Mouse (Mus musculus) embryo, embryonic 10 days (tissue): ENCODE data around the gene Adamts8.

Experiments used
- DNase-seq: peaks from one replicate; pipeline ENCODE4 v3.0.0-alpha.2; 2015; ENCODE audit warnings: low spot score

Adamts8 gene

GRCm38 (mm10) chr9:30922197-30922894 lies 20.0 kb upstream of the Adamts8 start, which contains the start of gene Adamts15:
Gene Adamts15 (minus strand): TSS chr9:30922452.
- DNase-seq, result peak; percentile 84

GRCm38 (mm10) chr9:30928759-30929158 lies 13.6 kb upstream of the Adamts8 start:
- DNase-seq, result no peak

GRCm38 (mm10) chr9:30932346-30932745 lies 10.0 kb upstream of the Adamts8 start:
- no peak for DNase-seq

- no peak for DNase-seq
Observed at GRCm38 (mm10) chr9:30934827-30935226, 7.5 kb upstream of the Adamts8 start.

GRCm38 (mm10) chr9:30936674-30937438 lies 5.5 kb upstream of the Adamts8 start:
- DNase-seq, result peak; percentile 79

- DNase-seq, result peak; percentile 97
Observed at GRCm38 (mm10) chr9:30940328-30940727, 2.0 kb upstream of the Adamts8 start.

- DNase-seq, result peak; percentile 37
Observed at GRCm38 (mm10) chr9:30943341-30943740, 979 bp downstream of the Adamts8 start.

GRCm38 (mm10) chr9:30944234-30944633 lies 1.9 kb downstream of the Adamts8 start:
- DNase-seq, result no peak

- no peak for DNase-seq
Observed at GRCm38 (mm10) chr9:30945276-30945675, 2.9 kb downstream of the Adamts8 start.

GRCm38 (mm10) chr9:30949422-30949821 lies 7.1 kb downstream of the Adamts8 start:
- no peak for DNase-seq

GRCm38 (mm10) chr9:30949971-30950370 lies 7.6 kb downstream of the Adamts8 start:
- DNase-seq, result no peak

GRCm38 (mm10) chr9:30950592-30950991 lies 8.2 kb downstream of the Adamts8 start:
- DNase-seq, result no peak

GRCm38 (mm10) chr9:30951461-30951860 lies 9.1 kb downstream of the Adamts8 start:
- no peak for DNase-seq

- DNase-seq, result peak; percentile 49
Observed at GRCm38 (mm10) chr9:30953287-30953686, 10.9 kb downstream of the Adamts8 start.

GRCm38 (mm10) chr9:30955246-30955645 lies 12.9 kb downstream of the Adamts8 start:
- DNase-seq, result no peak

GRCm38 (mm10) chr9:30963780-30964179 lies 21.4 kb downstream of the Adamts8 start:
- DNase-seq, result no peak

GRCm38 (mm10) chr9:30964685-30965084 lies 22.3 kb downstream of the Adamts8 start:
- no peak for DNase-seq

GRCm38 (mm10) chr9:30966881-30967280 lies 24.5 kb downstream of the Adamts8 start:
- DNase-seq, result no peak

GRCm38 (mm10) chr9:30968130-30968529 lies 25.8 kb downstream of the Adamts8 start:
- DNase-seq, result no peak

- DNase-seq, result no peak
Observed at GRCm38 (mm10) chr9:30970001-30970400, 27.6 kb downstream of the Adamts8 start.

- DNase-seq, result no peak
Observed at GRCm38 (mm10) chr9:30971967-30972366, 29.6 kb downstream of the Adamts8 start.

GRCm38 (mm10) chr9:30976339-30977023 lies 34.1 kb downstream of the Adamts8 start:
- peak; percentile 32 for DNase-seq

GRCm38 (mm10) chr9:30980467-30980866 lies 38.1 kb downstream of the Adamts8 start:
- DNase-seq, result no peak
